Mouse (Mus musculus): ENCODE data around the gene Ucma. TPM values are rescaled to one million over a fixed set of nuclear protein-coding genes. Genes with fewer than 3 reads are reported as not detected.
"Not testable (repeated sequence)": the region's sequence is repeated elsewhere in the genome, so short reads cannot be mapped to it uniquely, and the experiment has no call there.

Gene Ucma
- polyA plus RNA-seq (2012; fragmentation: generic; extraction: Trizol), result 0.22 TPM

DNA sequence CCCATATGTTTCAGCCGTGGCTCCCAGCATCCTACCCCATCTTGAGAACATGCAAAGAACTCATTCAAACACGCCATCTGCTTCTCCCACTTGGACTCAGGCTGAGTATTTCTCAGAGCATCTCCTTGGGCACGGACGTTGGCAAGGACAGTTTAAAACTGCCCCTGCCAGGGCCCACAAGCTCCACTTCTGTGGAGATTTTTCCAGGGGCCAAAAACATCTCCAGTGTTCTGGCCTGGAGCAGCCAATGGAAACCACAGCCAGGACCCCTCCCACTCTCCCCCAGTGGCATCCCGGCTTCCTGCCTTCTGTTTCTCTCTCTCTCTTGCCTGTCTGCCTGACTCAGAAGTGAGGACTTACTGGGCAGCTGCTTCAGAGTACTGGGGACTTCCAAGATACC is at the start of gene Ucma:
Gene Ucma (plus strand): TSS at position 316 of the 400 bp plus-strand sequence.
- H3K4me2 ChIP-seq (ENCODE audit: low read depth), result no peak within 1 kb of the TSS
- H3K4me3 ChIP-seq, result no peak within 1 kb of the TSS
- H3K79me2 ChIP-seq (ENCODE audit: control insufficient read depth, insufficient read depth), result no peaks in the 10 kb centered on the region
- no peak for TF ChIP-seq TCF3 (IDR thresholded peaks at IDR 0.05; ENCODE audit: insufficient read length, low read depth)
- H3ac ChIP-seq (ENCODE audit: control insufficient read depth, insufficient read length), result no peak within 1 kb of the TSS
- H3K27me3 ChIP-seq (ENCODE audit: control insufficient read depth, insufficient read depth, insufficient read length), result no peaks in the 10 kb centered on the region
- no peaks in the 10 kb centered on the region for H3K36me3 ChIP-seq (ENCODE audit: control insufficient read depth, insufficient read depth)

DNA sequence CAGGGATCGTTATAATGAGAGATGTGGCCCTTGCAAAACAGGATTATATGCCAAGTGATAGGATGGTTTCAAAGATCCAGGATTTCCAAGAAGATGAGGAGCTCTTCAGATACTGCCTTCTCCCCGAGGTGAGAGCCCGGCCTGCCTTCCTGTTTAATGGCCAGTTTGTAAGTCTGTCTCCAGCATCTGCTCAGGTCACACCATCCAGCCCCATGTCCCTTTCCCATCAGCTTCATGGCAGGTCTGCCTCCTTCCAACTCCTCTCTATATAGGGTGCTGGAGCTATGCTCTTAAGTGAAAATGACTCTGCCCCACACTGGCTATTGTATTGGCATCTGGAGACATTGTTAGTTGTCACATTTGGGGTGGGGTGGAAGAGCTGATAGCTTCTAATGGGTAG is 48.5 kb upstream of the Ucma start:
- H3K36me3 ChIP-seq (ENCODE audit: control insufficient read depth, insufficient read depth), result no peaks in the 10 kb centered on the region
- H3K4me3 ChIP-seq, result no peak overlapping the region
- TF ChIP-seq MYOG (IDR thresholded peaks at IDR 0.05; ENCODE audit: control insufficient read depth in 1 of 3, insufficient read depth in 1 of 3, insufficient read length in 2 of 3, low read depth in 2 of 3), result no peak
- no peak for TF ChIP-seq MYOD1 (IDR thresholded peaks at IDR 0.05; ENCODE audit: control insufficient read depth in 1 of 3, insufficient read length in 2 of 3, low read depth in 2 of 3)
- TF ChIP-seq POLR2A (IDR thresholded peaks at IDR 0.05; ENCODE audit: insufficient read length, low read depth), result no peak
- H3K27me3 ChIP-seq (ENCODE audit: control insufficient read depth, insufficient read depth, insufficient read length), result no peaks in the 10 kb centered on the region
- H3K79me2 ChIP-seq (ENCODE audit: control insufficient read depth, insufficient read depth), result no peaks in the 10 kb centered on the region
- no peak overlapping the region for H3ac ChIP-seq (ENCODE audit: control insufficient read depth, insufficient read length)
- no peak overlapping the region for H3K4me2 ChIP-seq (ENCODE audit: low read depth)

DNA sequence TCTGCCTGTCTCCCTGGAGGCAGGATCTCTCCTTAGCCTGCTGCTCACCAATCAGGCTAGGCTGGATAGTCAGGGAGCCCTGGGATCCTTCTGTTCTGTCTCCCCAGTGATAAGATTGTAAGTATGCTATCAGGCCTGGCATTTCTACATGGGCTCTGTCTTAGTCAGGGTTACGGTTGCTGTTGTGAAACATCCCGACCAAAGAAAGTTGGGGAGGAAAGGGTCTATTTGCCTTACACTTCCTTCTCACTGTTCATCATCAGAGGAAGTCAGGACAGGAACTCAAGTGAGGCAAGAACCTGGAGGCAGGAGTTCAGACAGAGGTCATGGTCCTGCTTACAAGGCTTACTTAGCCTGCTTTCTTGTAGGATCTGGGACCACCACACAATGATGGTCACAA is 46.7 kb upstream of the Ucma start:
- no peak overlapping the region for H3K4me3 ChIP-seq
- no peaks in the 10 kb centered on the region for H3K36me3 ChIP-seq (ENCODE audit: control insufficient read depth, insufficient read depth)
- H3K79me2 ChIP-seq (ENCODE audit: control insufficient read depth, insufficient read depth), result no peaks in the 10 kb centered on the region
- no peaks in the 10 kb centered on the region for H3K27me3 ChIP-seq (ENCODE audit: control insufficient read depth, insufficient read depth, insufficient read length)
- H3K4me2 ChIP-seq (ENCODE audit: low read depth), result no peak overlapping the region
- TF ChIP-seq CEBPB (IDR thresholded peaks at IDR 0.05; ENCODE audit: insufficient read depth, poor library complexity, severe bottlenecking) (no peak), E2F4 (IDR thresholded peaks at IDR 0.05; ENCODE audit: insufficient read depth) (no peak), SRF (IDR thresholded peaks at IDR 0.05; ENCODE audit: control insufficient read depth, insufficient read length, low read depth) (no peak), TCF12 (IDR thresholded peaks at IDR 0.05; ENCODE audit: insufficient read depth, poor library complexity, severe bottlenecking) (no peak), USF1 (IDR thresholded peaks at IDR 0.05; ENCODE audit: low read depth) (no peak), POLR2AphosphoS2 (IDR thresholded peaks at IDR 0.05; ENCODE audit: insufficient read length, low read depth) (no peak), MYOG (IDR thresholded peaks at IDR 0.05; ENCODE audit: control insufficient read depth in 1 of 3, insufficient read depth in 1 of 3, insufficient read length in 2 of 3, low read depth in 2 of 3) (no peak), TCF3 (IDR thresholded peaks at IDR 0.05; ENCODE audit: insufficient read length, low read depth) (no peak), MAX (IDR thresholded peaks at IDR 0.05; ENCODE audit: low read depth) (no peak), REST (IDR thresholded peaks at IDR 0.05; ENCODE audit: insufficient read depth, insufficient read length) (no peak), MYOD1 (IDR thresholded peaks at IDR 0.05; ENCODE audit: control insufficient read depth in 1 of 3, insufficient read length in 2 of 3, low read depth in 2 of 3) (no peak), POLR2A (IDR thresholded peaks at IDR 0.05; ENCODE audit: insufficient read length, low read depth) (no peak)
- no peak overlapping the region for H3ac ChIP-seq (ENCODE audit: control insufficient read depth, insufficient read length)

DNA sequence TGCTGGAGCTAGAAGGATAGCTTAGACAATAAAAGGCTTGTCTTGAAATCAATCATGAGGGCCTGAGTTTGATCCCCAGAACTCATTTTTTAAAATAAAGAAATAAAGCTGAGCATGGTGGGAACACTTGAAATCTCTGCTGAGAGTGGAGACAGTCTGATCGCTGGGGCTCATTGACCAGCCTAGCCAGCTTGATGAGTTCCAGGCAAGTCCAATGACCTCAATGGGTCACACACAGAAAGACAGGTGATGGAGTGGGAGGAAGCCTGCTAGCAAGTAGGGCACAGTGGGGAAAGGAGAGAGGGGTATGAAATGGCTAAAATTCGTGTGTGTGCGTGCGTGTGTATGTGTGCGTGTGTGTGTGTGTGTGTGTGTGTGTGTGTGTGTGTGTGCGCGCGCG is 41.4 kb upstream of the Ucma start:
- H3K36me3 ChIP-seq (ENCODE audit: control insufficient read depth, insufficient read depth), result no peaks in the 10 kb centered on the region
- no peak overlapping the region for H3K4me2 ChIP-seq (ENCODE audit: low read depth)
- H3ac ChIP-seq (ENCODE audit: control insufficient read depth, insufficient read length), result no peak overlapping the region
- H3K79me2 ChIP-seq (ENCODE audit: control insufficient read depth, insufficient read depth), result no peaks in the 10 kb centered on the region
- TF ChIP-seq SRF (IDR thresholded peaks at IDR 0.05; ENCODE audit: control insufficient read depth, insufficient read length, low read depth) (no peak), TCF3 (IDR thresholded peaks at IDR 0.05; ENCODE audit: insufficient read length, low read depth) (no peak), CEBPB (IDR thresholded peaks at IDR 0.05; ENCODE audit: insufficient read depth, poor library complexity, severe bottlenecking) (no peak), POLR2AphosphoS2 (IDR thresholded peaks at IDR 0.05; ENCODE audit: insufficient read length, low read depth) (no peak), POLR2A (IDR thresholded peaks at IDR 0.05; ENCODE audit: insufficient read length, low read depth) (no peak), MYOG (IDR thresholded peaks at IDR 0.05; ENCODE audit: control insufficient read depth in 1 of 3, insufficient read depth in 1 of 3, insufficient read length in 2 of 3, low read depth in 2 of 3) (no peak), TCF12 (IDR thresholded peaks at IDR 0.05; ENCODE audit: insufficient read depth, poor library complexity, severe bottlenecking) (no peak), MYOD1 (IDR thresholded peaks at IDR 0.05; ENCODE audit: control insufficient read depth in 1 of 3, insufficient read length in 2 of 3, low read depth in 2 of 3) (no peak), E2F4 (IDR thresholded peaks at IDR 0.05; ENCODE audit: insufficient read depth) (no peak), REST (IDR thresholded peaks at IDR 0.05; ENCODE audit: insufficient read depth, insufficient read length) (no peak), USF1 (IDR thresholded peaks at IDR 0.05; ENCODE audit: low read depth) (no peak)
- H3K4me3 ChIP-seq, result no peak overlapping the region
- no peaks in the 10 kb centered on the region for H3K27me3 ChIP-seq (ENCODE audit: control insufficient read depth, insufficient read depth, insufficient read length)

DNA sequence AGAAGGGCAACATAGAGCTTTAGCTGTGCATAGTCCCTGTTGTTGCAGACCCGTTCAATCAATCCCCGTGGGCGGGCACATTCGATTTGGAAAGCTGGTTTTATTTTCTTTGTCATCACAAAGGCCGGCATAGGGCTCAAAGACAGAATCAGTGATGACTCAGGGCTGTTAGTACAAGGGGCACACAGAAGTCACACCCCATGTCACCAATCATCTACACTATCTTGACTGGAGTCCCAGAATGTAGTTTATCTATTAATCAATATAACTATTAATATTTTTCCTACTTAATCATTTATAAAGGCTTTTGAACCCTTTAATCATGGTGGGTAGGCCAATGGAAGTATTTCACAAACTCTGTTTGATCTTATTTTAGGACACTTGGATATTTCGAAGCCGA is 38.0 kb upstream of the Ucma start:
- no peaks in the 10 kb centered on the region for H3K27me3 ChIP-seq (ENCODE audit: control insufficient read depth, insufficient read depth, insufficient read length)
- H3ac ChIP-seq (ENCODE audit: control insufficient read depth, insufficient read length), result no peak overlapping the region
- H3K4me2 ChIP-seq (ENCODE audit: low read depth), result no peak overlapping the region
- H3K36me3 ChIP-seq (ENCODE audit: control insufficient read depth, insufficient read depth), result no peaks in the 10 kb centered on the region
- H3K79me2 ChIP-seq (ENCODE audit: control insufficient read depth, insufficient read depth), result no peaks in the 10 kb centered on the region
- H3K4me3 ChIP-seq, result no peak overlapping the region
- no peak for TF ChIP-seq TCF3 (IDR thresholded peaks at IDR 0.05; ENCODE audit: insufficient read length, low read depth)

DNA sequence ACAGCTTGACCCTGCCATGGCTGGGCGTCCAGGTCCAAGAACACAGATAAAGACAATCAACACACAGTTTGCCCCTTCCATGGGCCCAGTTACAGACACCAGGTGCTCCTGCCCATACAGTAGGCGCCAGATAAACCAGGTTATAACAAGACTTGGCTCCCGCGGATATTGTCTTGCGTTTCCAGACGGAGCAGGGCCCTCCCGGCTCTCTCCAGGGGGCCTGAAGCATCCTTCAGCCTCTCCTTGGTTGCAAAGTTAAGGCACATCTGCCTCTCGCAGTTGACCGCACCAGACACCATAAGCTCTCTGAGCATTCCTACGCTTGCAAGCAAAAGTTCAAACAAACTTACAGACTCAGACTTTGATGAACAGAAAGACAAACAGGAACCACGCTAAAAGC is 35.1 kb upstream of the Ucma start:
- no peak for TF ChIP-seq TCF3 (IDR thresholded peaks at IDR 0.05; ENCODE audit: insufficient read length, low read depth)
- no peak for TF ChIP-seq MYOD1 (IDR thresholded peaks at IDR 0.05; ENCODE audit: control insufficient read depth in 1 of 3, insufficient read length in 2 of 3, low read depth in 2 of 3)
- no peak for TF ChIP-seq CEBPB (IDR thresholded peaks at IDR 0.05; ENCODE audit: insufficient read depth, poor library complexity, severe bottlenecking)
- no peak for TF ChIP-seq POLR2AphosphoS2 (IDR thresholded peaks at IDR 0.05; ENCODE audit: insufficient read length, low read depth)
- TF ChIP-seq POLR2A (IDR thresholded peaks at IDR 0.05; ENCODE audit: insufficient read length, low read depth), result no peak
- no peak for TF ChIP-seq E2F4 (IDR thresholded peaks at IDR 0.05; ENCODE audit: insufficient read depth)
- no peak for TF ChIP-seq SRF (IDR thresholded peaks at IDR 0.05; ENCODE audit: control insufficient read depth, insufficient read length, low read depth)
- TF ChIP-seq REST (IDR thresholded peaks at IDR 0.05; ENCODE audit: insufficient read depth, insufficient read length), result no peak
- no peak for TF ChIP-seq MAX (IDR thresholded peaks at IDR 0.05; ENCODE audit: low read depth)
- TF ChIP-seq MYOG (IDR thresholded peaks at IDR 0.05; ENCODE audit: control insufficient read depth in 1 of 3, insufficient read depth in 1 of 3, insufficient read length in 2 of 3, low read depth in 2 of 3), result no peak
- no peak for TF ChIP-seq TCF12 (IDR thresholded peaks at IDR 0.05; ENCODE audit: insufficient read depth, poor library complexity, severe bottlenecking)
- TF ChIP-seq USF1 (IDR thresholded peaks at IDR 0.05; ENCODE audit: low read depth), result no peak
- H3K36me3 ChIP-seq (ENCODE audit: control insufficient read depth, insufficient read depth), result no peaks in the 10 kb centered on the region
- no peaks in the 10 kb centered on the region for H3K27me3 ChIP-seq (ENCODE audit: control insufficient read depth, insufficient read depth, insufficient read length)

DNA sequence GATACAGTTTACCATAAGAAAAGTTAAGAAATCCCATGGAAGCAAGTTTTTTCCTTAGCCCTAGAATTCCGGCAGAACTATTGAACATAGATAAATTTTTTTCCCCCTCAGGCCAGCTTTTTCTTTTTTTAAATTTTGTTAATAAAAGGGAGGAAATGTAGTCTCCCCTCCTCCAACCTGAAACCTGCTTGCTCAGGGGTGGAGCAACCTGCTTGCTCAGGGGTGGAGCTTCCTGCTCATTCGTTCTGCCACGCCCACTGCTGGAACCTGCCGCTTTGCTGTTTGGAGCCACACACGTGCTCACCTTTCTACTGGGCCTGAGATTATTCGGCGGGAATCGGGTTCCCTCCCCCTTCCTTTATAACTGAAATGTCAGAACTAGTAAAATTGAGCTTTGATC is 26.2 kb upstream of the Ucma start:
- not testable (repeated sequence) for H3K4me3 ChIP-seq; H3K4me2 ChIP-seq (ENCODE audit: low read depth); H3K36me3 ChIP-seq (ENCODE audit: control insufficient read depth, insufficient read depth); H3K27me3 ChIP-seq (ENCODE audit: control insufficient read depth, insufficient read depth, insufficient read length); H3ac ChIP-seq (ENCODE audit: control insufficient read depth, insufficient read length); H3K79me2 ChIP-seq (ENCODE audit: control insufficient read depth, insufficient read depth)

More for the DNA sequence above, 35.1 kb upstream of the Ucma start:
- no peaks in the 10 kb centered on the region for H3K79me2 ChIP-seq (ENCODE audit: control insufficient read depth, insufficient read depth)
- no peak overlapping the region for H3K4me3 ChIP-seq
- no peak overlapping the region for H3ac ChIP-seq (ENCODE audit: control insufficient read depth, insufficient read length)
- no peak overlapping the region for H3K4me2 ChIP-seq (ENCODE audit: low read depth)

Measured in myocyte (in vitro differentiated cells).